Mouse (Mus musculus): Measurements from ENCODE around the gene Cd200r4. TPM values are rescaled to one million over a fixed set of nuclear protein-coding genes. Genes with fewer than 3 reads are reported as not detected.
"Not testable (repeated sequence)": the region's sequence is repeated elsewhere in the genome, so short reads cannot be mapped to it uniquely, and the experiment has no call there.

Cd200r4 gene
- total RNA-seq (2021) = under 1 TPM; 0.15 to 0.29 TPM
- long read RNA-seq, experiment 1, partial matches to known transcripts = 0 of 1 reads
- long read RNA-seq, experiment 1, other reads (novel, unspliced or antisense) = 0 of 1 reads
- long read RNA-seq, experiment 2, partial matches to known transcripts = 0 of 1 reads
- long read RNA-seq, experiment 2, other reads (novel, unspliced or antisense) = 0 of 1 reads

DNA sequence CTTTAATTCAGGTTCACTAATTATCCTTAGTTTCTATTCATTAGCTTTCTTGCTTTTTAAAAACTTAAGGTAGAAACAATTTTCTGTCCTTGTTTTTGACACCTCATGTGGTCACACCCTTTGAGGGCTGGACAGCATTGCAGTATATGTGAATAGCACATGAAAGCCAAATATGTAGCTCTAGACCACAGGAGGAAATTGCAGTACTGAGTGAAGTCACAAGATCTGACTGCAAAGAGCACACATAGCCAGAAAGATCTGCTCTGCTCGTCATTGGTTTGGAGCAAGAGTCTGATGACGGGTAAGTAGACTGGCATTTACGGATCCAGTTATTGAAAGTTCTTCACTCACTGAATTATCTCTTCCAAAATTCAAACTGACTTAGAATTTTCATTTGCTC is at the start of gene Cd200r4:
Gene Cd200r4, plus strand, starts transcription at position 190 of the 400 bp plus-strand sequence.
- no peak for DNase-seq (ENCODE audit: low spot score in 2 of 2)

DNA sequence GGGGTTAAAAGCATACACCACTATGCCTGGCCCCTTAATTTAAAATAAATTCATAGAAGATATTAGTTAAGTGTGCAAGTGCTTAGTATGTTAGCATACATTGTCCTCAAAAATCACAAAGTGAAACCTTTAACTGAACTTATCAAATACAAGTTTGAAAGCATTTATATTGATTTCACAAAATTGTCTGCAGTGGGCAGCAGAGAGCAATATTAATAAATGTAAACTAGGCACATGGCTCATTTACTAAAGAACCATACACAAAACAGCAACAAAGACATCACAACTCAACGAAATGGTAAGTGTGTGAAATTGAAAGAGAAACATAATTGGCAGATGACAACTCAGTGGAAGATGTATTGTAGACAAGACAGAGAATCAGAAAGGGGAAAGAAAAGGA is 49.7 kb upstream of the Cd200r4 start:
- DNase-seq (ENCODE audit: low spot score in 2 of 2) = no peak

DNA sequence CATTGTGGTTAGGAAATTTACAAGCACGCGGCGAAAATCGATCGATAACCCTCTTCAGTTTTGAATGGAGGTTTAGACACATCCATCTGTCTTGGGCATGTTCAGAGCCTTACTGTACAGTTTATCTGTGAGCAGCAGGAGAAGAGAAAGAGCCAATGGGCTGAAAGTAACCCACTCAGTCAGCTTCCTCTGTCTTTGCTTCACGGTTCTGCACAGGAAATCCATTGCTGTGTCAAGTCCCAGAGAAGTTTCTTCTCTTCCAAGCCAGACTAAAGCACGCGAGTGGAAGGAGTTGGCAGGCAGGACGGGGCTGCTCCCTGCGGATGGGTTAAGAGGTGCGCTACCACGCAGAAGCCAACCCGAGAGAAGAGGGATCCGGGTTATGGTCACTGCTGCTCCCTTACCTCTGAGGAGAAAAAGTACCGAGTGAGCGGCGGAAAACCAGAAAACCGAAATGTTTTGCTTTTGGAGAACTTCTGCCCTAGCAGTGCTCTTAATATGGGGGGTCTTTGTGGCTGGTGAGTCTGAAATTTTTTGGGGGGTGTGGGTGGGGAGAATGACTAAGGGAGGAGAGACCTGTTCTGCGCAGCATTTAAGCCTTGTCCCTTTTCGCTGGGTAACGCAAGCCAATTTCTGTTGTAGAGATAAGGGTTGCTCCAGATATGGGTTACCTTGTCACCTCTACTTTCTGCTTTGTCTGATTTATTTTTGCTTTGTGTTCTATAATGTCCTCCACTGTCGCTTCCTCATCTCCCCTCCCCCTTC is 45.8 kb upstream of the Cd200r4 start, which contains the start of gene Cd200r1:
Gene Cd200r1, plus strand, starts transcription at position 182 of the 765 bp plus-strand sequence.
- DNase-seq (ENCODE audit: low spot score in 2 of 2) = no peak

DNA sequence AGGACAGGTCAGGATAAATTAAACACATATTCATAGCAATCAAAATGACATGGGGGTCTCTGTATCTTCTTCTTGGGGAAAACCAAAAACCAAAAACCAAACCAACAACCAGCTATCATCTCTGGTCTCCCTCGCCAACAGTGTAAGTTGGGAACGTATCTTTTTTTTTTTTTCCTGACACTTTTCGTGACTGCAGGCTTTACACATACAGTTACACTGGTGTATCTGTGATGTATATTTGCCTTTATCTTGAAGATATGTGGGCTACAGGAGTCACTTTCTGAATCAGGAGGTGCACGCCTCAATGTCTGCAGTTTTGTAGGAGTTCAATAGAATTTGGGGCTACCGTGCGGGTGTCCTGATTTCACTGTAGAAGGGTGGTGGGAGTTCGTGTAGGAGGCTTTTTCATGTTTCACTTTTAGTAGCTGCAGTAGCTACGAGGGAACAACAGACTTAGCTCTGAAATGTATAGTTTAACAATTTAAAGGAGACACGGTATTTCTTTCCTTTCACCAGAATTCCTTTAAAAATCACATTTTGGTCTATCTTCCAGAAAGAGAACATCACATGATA is 45.1 kb upstream of the Cd200r4 start:
- DNase-seq (ENCODE audit: low spot score in 2 of 2) = no peak

DNA sequence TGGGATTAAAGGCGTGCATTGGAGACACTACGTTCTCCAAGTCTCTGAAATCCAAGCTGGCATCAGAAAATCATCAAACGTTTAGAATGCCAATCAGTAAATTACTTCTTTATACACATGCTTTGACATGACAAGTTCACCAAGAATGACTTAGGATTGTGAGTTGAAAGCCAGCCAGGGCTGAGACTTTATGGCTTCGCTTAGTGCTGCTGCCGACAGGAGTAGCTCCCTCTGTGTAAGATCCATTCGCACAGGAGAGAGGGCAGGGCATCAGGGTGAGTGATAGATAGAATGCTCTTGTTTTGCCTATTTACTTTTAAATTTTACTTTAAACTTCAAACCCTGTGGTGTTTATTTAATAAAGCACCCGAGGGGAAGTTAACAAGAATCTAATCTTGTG is 44.0 kb upstream of the Cd200r4 start:
- no peak for DNase-seq (ENCODE audit: low spot score in 2 of 2)

DNA sequence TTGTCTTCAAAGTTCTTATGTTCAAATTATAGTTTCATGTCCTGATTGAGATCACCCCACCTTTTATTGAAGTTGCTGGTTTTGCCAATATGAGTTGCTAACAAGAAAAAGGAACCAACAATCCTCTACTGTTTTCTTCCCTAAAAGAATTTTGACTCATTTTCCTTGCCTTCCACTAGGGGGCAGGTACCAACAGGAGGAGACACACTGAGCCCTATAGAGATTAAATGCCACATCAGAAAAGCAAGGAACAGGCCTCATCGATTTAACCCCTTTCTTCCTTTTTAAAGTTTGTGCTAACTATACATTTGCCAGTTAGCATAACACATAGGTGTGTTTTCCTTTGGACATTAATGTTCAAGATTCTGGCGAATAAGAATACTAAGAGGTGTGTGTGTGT is 43.6 kb upstream of the Cd200r4 start:
- no peak for DNase-seq (ENCODE audit: low spot score in 2 of 2)

DNA sequence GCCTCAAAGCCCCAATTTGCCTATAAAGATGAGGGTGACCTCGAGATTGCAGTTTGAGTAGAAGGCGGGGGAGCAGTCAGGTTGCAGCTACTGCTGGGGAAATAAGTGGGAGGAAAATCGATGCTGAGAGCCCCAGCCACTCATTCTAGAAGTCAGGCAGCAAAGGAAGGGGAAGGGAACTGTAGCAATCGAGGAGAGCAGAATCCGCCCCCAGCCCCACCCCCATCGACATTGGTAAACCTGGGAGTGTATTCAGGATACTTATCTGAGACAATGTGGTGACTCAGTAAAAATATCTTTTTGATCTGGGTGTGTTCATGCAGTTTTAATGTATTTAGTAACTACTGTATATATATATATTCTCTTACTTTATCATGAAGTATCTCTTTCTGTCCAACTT is 39.0 kb upstream of the Cd200r4 start:
- DNase-seq (ENCODE audit: low spot score in 2 of 2) = no peak

DNA sequence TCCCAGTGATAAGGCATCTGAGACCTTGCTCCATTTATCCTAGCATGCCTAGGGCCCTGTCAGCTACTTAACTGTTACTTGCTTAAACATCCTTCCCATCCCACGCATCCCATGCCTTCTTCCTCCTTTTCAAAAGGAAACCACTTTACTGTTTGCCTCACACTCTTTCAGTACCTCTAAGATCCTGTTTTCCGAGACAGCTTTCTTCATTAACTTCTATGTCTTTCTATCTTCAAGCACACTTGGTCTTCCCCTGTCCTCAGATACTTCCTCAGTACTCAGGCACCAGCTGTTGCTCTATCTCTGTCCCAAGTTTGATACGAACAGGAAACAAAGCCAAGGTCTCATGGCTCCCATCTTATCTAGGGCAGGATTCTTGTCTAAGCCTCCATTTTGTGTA is 37.9 kb upstream of the Cd200r4 start:
- DNase-seq (ENCODE audit: low spot score in 2 of 2) = no peak

DNA sequence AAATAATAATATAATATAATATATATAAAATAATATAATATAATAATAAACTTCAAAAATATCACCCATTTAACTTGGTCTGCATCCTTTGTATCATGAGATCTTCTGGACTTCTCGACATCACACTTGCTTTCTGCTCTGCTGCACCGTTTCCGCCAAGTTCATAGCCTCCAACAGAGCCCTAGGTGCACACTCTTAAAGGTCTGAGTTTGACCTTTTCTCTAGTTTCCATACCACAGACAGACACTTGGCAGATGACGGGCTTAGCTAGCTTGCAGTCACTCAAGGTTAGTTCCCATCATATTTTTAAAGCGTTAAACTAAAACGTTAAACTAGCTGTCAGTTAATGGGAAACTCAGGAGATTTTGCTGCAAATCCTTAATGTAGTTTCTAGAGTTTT is 37.3 kb upstream of the Cd200r4 start:
- DNase-seq (ENCODE audit: low spot score in 2 of 2) = no peak

DNA sequence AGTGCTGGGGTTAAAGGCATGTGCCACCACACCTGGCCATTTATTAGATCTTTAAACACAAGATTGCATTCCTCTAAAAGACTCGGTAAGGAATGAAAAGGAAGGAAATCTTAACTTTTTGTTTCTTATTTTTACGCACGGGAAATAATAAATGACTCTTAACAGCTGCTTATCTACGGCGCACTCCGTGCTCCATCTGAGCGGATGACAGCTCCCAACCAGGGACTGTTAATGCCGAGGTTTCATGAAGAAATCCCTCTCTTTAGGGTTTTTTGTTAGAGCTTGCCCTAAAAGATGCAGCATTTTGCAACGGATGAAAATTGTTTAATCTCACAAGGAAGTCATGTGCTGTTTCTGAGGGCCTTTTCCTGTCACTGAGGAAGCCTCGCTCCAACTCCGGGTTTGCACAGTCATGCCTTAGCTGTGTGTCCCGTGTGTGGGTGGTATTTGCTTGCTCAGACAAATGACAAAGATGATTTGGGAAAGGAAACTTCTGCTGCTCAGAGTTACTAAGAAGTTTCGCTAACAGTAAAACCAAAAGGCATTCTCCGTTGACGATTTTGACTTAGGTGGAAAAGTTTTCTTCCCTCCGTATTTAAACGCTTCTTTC is 32.9 kb upstream of the Cd200r4 start:
- DNase-seq (ENCODE audit: low spot score in 2 of 2) = no peak

DNA sequence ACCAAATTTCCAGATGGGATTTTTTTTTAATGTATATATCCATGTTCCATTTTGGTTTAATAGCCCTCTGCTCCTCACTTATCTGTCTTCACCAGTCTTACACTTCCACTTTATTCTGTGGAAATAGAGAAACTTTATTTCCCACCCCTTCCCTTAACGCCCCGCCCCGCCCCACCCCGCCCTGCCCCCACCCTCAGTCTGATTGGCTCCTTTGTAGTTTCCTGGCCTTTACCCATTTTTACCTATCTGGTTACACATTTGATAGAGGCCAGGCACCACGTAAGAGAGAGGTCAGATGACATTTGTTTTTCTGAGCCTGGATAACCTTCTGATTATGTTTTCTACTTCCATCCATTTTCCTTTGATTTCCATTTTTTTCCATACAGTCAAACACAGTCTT is 32.0 kb upstream of the Cd200r4 start:
- DNase-seq (ENCODE audit: low spot score in 2 of 2) = no peak

DNA sequence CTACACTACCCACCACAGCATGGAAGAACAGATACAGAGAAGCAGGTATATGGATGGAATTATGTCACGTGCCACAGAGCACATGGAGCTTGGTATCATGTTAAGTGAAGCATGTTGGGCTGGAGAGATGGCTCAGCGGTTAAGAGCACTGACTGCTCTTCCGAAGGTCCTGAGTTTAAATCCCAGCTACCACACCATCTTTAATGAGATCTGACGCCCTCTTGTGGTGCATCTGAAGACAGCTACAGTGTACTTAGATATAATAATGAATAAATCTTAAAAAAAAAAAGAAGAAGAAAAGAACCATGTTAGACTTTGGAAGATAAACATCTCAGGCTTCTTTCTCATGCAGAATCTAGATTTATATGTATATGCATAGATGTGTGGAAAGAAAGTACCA is 30.8 kb upstream of the Cd200r4 start:
- no peak for DNase-seq (ENCODE audit: low spot score in 2 of 2)

DNA sequence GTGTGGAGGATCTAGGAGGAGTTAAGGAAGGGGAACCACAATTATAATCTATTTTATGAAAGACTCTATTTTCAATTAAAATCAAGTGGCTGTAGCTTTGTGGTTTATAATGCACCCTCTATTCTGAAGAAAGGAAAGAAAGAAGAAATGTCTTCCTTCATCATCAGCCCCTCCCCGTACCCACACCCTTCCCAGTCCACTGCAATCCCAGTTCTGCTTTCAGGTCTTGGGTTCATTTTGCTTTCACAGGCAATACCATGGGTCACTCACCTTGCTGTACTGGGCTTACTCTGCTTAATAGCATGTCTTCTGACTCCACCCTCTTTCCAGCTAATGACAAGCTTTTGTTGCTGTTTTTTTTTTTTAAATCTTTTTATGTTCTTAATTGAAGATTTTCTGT is 24.6 kb upstream of the Cd200r4 start:
- no peak for DNase-seq (ENCODE audit: low spot score in 2 of 2)

DNA sequence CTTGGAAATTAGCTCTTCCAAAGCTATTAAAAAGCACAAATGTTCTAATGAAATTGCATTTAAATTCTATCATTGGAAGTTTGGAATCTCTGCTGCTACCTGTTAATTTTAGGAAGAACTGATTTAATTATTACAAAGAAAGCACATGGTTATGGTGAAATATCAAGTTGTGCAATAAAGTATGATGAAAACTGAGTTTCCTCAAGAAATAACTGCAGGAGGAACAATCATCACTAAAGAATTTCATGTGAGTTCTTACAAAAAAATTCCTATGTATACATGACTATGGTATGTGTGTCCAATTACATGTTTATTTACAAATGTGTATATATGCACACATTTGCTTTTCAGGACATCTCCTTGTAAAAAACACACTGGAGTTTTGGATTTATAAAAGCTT is 17.1 kb upstream of the Cd200r4 start:
- no peak for DNase-seq (ENCODE audit: low spot score in 2 of 2)

DNA sequence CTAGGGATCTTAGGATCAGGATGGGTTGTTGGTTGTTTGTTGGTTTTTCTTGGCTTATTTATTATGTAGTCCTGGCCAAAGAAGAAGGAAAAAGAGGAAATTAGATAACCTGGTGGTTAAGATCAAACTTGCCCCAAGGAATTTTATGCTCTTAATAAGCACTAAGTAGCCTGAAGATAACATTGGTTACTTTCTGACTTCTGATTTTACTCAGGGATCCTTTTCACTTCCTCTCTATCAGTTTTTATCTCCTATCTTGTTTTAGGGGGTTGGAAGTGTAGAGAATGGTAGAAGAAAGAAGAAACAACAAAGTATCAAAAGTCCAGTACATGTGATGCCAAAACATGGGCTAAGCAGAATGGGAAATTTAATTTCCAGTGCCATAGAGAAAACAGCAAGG is 5.6 kb upstream of the Cd200r4 start:
- DNase-seq (ENCODE audit: low spot score in 2 of 2) = no peak

DNA sequence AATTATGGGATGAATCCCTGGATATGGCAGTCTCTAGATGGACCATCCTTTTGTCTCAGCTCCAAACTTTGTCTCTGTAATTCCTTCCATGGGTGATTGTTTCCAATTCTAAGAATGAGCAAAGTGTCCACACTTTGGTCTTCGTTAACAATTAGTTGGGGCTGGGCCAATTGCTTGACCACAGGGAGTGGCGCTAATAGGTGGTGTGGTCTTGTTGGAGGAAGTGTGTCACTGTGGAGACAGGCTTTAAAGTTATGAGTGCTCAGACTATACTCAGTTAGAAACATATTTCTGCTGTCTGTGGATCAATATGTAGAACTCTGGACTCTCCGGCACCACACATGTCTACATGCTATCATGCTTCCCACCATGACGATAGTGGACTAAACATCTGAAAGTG is 1.3 kb upstream of the Cd200r4 start:
- DNase-seq (ENCODE audit: low spot score in 2 of 2) = not testable (repeated sequence)

DNA sequence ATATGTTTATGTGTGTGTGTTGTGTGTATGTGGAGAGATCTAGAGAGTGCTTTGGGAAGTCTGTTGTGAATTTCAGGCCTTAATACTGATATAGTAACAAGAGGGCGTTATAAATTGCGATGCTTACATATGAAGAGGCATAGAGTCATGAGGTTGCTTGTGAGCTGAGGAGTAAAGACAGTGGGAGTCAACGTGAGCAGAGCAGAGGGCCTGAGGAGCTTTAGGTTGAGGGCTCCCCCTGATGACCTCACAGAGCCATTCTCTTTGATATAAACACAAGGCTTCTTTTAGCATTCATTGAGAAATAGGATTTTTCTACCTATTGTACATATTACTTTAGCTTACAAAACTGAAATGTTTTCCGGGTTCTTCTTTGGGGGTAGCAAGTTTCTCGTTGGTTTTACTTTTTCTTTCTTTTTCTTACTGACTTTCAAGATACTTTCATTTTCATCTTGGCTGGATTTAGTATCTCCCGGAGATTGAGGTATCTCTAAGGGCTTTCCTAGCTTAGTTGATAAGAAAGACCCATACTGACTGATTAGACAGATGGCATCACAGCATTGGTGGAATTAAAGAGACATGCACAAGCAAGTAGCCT is 1.0 kb downstream of the Cd200r4 start:
- DNase-seq (ENCODE audit: low spot score in 2 of 2) = no peak

DNA sequence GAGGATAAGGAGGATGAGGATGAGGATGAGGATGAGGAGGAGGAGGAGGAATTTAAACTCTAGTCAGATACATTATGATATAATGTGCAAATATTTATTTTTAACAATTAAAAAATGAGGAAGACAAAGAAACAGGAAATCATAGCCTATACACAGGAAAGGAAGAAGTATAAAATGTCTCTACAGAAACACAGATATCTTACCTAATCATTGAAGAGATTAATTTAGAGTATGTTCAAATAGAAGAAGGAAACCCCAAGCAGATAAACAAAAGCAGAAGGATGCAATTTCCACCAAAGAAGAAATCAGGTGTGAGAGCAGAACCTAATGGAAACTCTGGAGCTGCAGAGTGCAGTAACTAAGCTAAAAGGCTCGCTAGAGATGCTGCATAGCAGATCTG is 6.5 kb downstream of the Cd200r4 start:
- no peak for DNase-seq (ENCODE audit: low spot score in 2 of 2)

DNA sequence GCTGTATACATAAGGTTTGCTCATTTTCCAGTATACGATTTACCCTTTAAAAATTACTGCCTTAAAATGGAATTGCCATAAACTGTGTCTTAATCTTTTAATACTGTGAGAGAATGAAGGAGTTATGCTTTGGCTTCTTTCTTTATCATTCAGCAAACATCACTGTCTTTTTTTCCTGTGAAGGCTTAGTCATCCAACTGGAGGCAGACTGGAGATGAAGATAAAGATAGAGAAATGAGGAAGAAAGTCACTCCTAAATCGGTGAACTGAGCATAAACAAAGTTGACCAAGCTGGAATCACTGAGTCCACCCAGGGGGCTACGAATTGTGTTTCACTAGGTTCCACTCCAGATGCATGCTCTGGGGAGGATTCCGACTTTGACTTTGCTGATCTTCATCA is 9.0 kb downstream of the Cd200r4 start:
- DNase-seq (ENCODE audit: low spot score in 2 of 2) = no peak

DNA sequence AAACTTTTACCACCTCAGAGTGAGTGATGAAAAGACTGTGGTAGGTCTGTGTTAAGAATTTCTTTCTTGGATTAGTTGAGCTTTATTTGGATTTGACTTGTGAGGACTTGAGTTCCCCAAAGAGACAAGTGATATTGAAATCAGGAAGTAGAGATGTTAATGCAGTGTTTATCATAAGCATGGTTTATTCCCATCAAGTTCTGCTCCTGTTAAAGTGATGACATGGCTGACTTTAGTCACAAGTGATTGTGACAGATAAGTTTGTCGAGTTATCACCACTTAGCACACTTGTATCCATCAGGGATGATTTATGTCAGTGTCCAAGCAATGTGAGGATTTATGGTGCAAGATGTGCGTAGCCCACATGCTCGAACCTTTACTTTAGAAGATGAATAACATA is 20.8 kb downstream of the Cd200r4 start:
- no peak for DNase-seq (ENCODE audit: low spot score in 2 of 2)

DNA sequence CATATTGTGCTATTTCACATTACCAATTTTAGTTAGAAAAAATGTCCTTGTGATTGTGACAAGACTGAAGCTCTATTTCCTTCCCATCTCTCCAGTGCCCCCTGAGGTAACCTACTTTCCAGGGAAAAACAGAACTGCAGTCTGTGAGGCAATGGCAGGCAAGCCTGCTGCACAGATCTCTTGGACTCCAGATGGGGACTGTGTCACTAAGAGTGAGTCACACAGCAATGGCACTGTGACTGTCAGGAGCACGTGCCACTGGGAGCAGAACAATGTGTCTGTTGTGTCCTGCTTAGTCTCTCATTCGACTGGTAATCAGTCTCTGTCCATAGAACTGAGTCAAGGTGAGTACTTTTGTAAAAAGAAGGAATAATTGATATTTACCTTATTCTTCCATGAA is 21.7 kb downstream of the Cd200r4 start:
- not testable (repeated sequence) for DNase-seq (ENCODE audit: low spot score in 2 of 2)

DNA sequence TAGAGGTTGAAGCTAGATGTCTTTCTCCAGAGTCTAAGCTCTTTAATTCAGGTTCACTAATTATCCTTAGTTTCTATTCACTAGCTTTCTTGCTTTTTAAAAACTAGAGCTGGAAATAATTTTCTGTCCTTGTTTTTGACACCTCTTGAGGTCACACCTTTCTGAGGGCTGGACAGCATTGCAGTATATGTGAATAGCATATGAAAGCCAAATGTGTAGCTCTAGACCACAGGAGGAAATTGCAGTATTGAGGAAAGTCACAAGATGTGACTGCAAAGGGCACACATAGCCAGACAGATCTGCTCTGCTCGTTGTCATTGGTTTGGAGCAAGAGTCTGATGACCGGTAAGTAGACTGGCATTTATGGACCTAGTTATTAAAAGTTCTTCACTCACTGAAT is 55.3 kb downstream of the Cd200r4 start, which contains the start of gene Cd200r2:
Gene Cd200r2, plus strand, starts transcription at position 301 of the 400 bp plus-strand sequence.
- no peak for DNase-seq (ENCODE audit: low spot score in 2 of 2)
